Mouse (Mus musculus) MEL (cell line): ENCODE measurements around the gene Kif7.

Experiments used
- CTCF ChIP-seq, 3 experiments: IDR thresholded peaks in 2 of 3; conservative IDR thresholded peaks in 1 of 3; 2 replicates each; pipeline ENCODE4 v1.5.1; 2011 to 2012; ENCODE audit warnings: low read length in 3 of 3, low read depth in 2 of 3, mild to moderate bottlenecking in 2 of 3, improper control_type of control experiment in 1 of 3, inconsistent platforms in 1 of 3, mixed read lengths in 1 of 3, moderate library complexity in 1 of 3; ENCODE audit not compliant: control insufficient read depth in 1 of 3, insufficient read depth in 1 of 3, poor library complexity in 1 of 3, severe bottlenecking in 1 of 3
- ELF1 ChIP-seq: IDR thresholded peaks from 2 replicates; pipeline ENCODE4 v1.6.1; 2014; ENCODE audit warnings: low read depth, mild to moderate bottlenecking, inconsistent platforms, low read length, improper control_type of control experiment, moderate library complexity
- EP300 ChIP-seq, 2 experiments: IDR thresholded peaks; 2 replicates each; pipeline ENCODE4 v1.6.1; 2011; ENCODE audit warnings: improper control_type of control experiment in 2 of 2, low read length in 2 of 2, low read depth in 1 of 2, mild to moderate bottlenecking in 1 of 2
- MYC ChIP-seq: IDR thresholded peaks from 2 replicates; pipeline ENCODE4 v1.6.1; 2011; ENCODE audit warnings: low read depth, mild to moderate bottlenecking, low read length, improper control_type of control experiment, moderate library complexity
- POLR2A ChIP-seq, 2 experiments: IDR thresholded peaks; 2 replicates each; pipeline ENCODE4 v1.6.1; 2011 to 2012; ENCODE audit warnings: low read length in 2 of 2, mild to moderate bottlenecking in 2 of 2, control low read depth in 1 of 2, improper control_type of control experiment in 1 of 2, low read depth in 1 of 2, moderate library complexity in 1 of 2; ENCODE audit not compliant: control insufficient read depth in 1 of 2, insufficient read depth in 1 of 2, poor library complexity in 1 of 2
- RAD21 ChIP-seq: IDR thresholded peaks from 2 replicates; pipeline ENCODE4 v1.6.1; 2011; ENCODE audit warnings: mild to moderate bottlenecking, low read depth, low read length, improper control_type of control experiment
- ZKSCAN1 ChIP-seq: IDR thresholded peaks from 2 replicates; pipeline ENCODE4 v1.6.1; 2012; ENCODE audit warnings: low read depth, mild to moderate bottlenecking, inconsistent platforms, low read length, improper control_type of control experiment, moderate library complexity

DNA sequence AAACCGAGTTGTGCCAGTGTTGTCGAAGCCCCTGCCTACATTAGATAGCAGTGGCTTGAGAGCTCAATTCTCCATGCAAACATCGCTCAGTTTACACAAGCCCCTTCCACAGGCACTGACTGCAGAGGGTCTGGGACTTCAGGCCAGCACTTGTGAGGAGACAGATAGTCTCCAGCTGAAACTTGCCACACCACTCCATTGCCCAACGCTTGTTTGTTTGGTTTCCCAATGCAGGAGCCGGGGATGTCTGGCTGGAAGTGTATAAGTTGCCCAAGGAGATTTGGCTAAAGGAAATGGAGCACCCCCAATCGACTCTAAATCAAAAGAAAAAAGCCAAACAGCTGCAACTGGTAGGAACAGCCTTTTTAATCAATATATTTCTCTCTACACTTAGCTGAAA, 42.7 kb upstream of the Kif7 start:
- TF ChIP-seq CTCF (IDR thresholded peaks at IDR 0.05 in 2 of 3, conservative IDR thresholded peaks at IDR 0.05 in 1 of 3; ENCODE audit: control insufficient read depth in 1 of 3, insufficient read depth in 1 of 3, low read depth in 2 of 3, low read length in 3 of 3, poor library complexity in 1 of 3, severe bottlenecking in 1 of 3) (no peak), RAD21 (no peak), EP300 (IDR thresholded peaks at IDR 0.05; ENCODE audit: low read depth in 1 of 2, low read length in 2 of 2) (no peak), ZKSCAN1 (no peak), POLR2A (IDR thresholded peaks at IDR 0.05; ENCODE audit: control insufficient read depth in 1 of 2, insufficient read depth in 1 of 2, low read depth in 1 of 2, low read length in 2 of 2, poor library complexity in 1 of 2) (no peak), MYC (no peak), ELF1 (no peak)
